Mouse (Mus musculus) heart, embryonic 13.5 days (tissue): ENCODE data around the gene Map7d1. TPM values are rescaled to one million over a fixed set of nuclear protein-coding genes. Genes with fewer than 3 reads are reported as not detected.

Source experiments
- ATAC-seq: fragments of 200-750 bp; cut with Nextera tagmentation; 2 replicates; pipeline ENCODE4 v1.8.0; 2017; ENCODE audit warnings: moderate TSS enrichment; ENCODE audit not compliant: insufficient number of reproducible peaks, low FRiP score, low TSS enrichment; ENCODE audit errors: extremely low read depth
- H3K27ac ChIP-seq: fragments of 300-500 bp; sonication (generic); replicated peaks from 2 replicates; pipeline ENCODE4 v1.5.1; 2015; ENCODE audit warnings: moderate library complexity, mild to moderate bottlenecking, inconsistent platforms
- H3K27me3 ChIP-seq: fragments of 300-500 bp; sonication (generic); replicated peaks from 2 replicates; pipeline ENCODE4 v1.6.1; 2015; ENCODE audit warnings: mild to moderate bottlenecking, inconsistent platforms
- H3K36me3 ChIP-seq: fragments of 300-500 bp; sonication (generic); 2 replicates; pipeline ENCODE4 v1.6.1; 2015; ENCODE audit warnings: mild to moderate bottlenecking, inconsistent platforms
- H3K4me1 ChIP-seq: fragments of 300-500 bp; sonication (generic); 2 replicates; pipeline ENCODE4 v1.6.1; 2015; ENCODE audit warnings: inconsistent platforms
- H3K4me2 ChIP-seq: fragments of 300-500 bp; sonication (generic); 2 replicates; pipeline ENCODE4 v1.6.1; 2015; ENCODE audit warnings: inconsistent platforms, mild to moderate bottlenecking, moderate library complexity
- H3K4me3 ChIP-seq: fragments of 300-500 bp; sonication (generic); 2 replicates; pipeline ENCODE4 v1.5.1; 2015; ENCODE audit warnings: moderate library complexity, mild to moderate bottlenecking, inconsistent platforms
- H3K9ac ChIP-seq: fragments of 300-500 bp; sonication (generic); 2 replicates; pipeline ENCODE4 v1.6.1; 2015; ENCODE audit warnings: inconsistent platforms, mild to moderate bottlenecking, moderate library complexity
- H3K9me3 ChIP-seq: fragments of 300-500 bp; sonication (generic); 2 replicates; pipeline ENCODE4 v1.6.1; 2016; ENCODE audit warnings: inconsistent platforms
- WGBS: fragments of 180-500 bp; shearing (Covaris S2); methylation state at CpG from one replicate; pipeline ENCODE4 v1.1.7; 2015; ENCODE audit warnings: mixed read lengths; 5-methylcytosine and 5-hydroxymethylcytosine counted together
- polyA plus RNA-seq: library from polyadenylated mRNA; unstranded; fragments of >200 nt; fragmentation: Nextera tagmentation; extraction: Ambion mirVana; gene quantifications from 2 replicates; pipeline ENCODE4 v1.2.1, GENCODE M21; 2015

Gene Map7d1
- polyA plus RNA-seq, 1 experiment from 2014 or later: 36.7 TPM

DNA sequence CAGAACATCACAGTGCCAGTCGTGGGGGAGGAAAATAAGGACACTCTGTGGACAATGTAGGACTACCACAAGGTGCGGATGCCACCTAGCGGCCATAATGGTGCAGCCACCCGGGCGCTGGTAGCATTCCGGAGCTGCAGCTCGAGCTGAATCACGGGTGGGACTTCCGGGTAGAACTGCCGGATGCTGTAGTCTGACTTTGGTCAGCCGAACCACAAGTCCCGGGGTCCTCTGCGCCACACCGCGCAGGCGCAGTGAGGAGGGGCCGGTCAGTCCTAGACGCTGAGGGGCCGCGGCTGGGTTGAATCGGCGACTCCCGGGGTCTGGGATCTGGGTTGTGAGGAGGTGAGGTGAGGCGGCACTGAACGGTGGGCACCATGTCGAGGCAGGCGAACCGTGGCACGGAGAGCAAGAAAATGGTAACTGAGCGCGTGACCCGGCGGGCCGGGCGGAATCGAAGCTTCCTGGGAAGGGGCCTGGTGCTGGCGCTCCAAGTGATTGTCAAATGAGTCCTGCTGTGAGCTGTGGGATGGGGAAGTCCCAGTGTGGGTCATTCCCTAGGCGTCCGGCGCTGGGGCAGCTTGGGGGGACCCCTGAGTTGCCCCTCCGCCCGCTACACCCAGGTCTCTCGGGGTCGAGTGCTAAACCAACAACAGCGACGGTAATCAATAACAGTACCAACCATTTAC is 6.1 kb upstream of the Map7d1 start, which contains the start of gene Trappc3:
Gene Trappc3, plus strand, starts transcription at position 207 of the 689 bp plus-strand sequence.
- ATAC-seq: peak; percentile 81
- peak within 1 kb of the TSS; percentile 96 for H3K9ac ChIP-seq
- peak within 1 kb of the TSS; percentile 89 for H3K4me3 ChIP-seq
- WGBS: under 1% methylated on average over 46 of the region's 46 CpGs
- H3K4me2 ChIP-seq: peak within 1 kb of the TSS; percentile 93
- H3K36me3 ChIP-seq: 0 out of 2 replicates have a peak, but pooled peaks cover 8% of the 10 kb centered on the region
- peaks cover 57% of the 10 kb centered on the region for H3K4me1 ChIP-seq
- no peaks in the 10 kb centered on the region for H3K9me3 ChIP-seq
- peak within 1 kb of the TSS; percentile 95 for H3K27ac ChIP-seq
- no peaks in the 10 kb centered on the region for H3K27me3 ChIP-seq

- peak overlapping the region; percentile 93 for H3K4me2 ChIP-seq
- 0 out of 2 replicates have a peak, but pooled peaks cover 8% of the 10 kb centered on the region for H3K36me3 ChIP-seq
- H3K4me1 ChIP-seq: peaks cover 61% of the 10 kb centered on the region
- H3K27me3 ChIP-seq: no peaks in the 10 kb centered on the region
- H3K9me3 ChIP-seq: no peaks in the 10 kb centered on the region
- ATAC-seq: no peak
- H3K4me3 ChIP-seq: peak overlapping the region; percentile 89; the same call in 1 of the 2 replicates
- WGBS: 48% methylated on average over 7 of the region's 7 CpGs
- H3K9ac ChIP-seq: peak overlapping the region; percentile 69
- H3K27ac ChIP-seq: peak overlapping the region; percentile 95
These were observed 5.5 kb upstream of the Map7d1 start for GRCm38 (mm10) chr4:126261675-126262074.

DNA sequence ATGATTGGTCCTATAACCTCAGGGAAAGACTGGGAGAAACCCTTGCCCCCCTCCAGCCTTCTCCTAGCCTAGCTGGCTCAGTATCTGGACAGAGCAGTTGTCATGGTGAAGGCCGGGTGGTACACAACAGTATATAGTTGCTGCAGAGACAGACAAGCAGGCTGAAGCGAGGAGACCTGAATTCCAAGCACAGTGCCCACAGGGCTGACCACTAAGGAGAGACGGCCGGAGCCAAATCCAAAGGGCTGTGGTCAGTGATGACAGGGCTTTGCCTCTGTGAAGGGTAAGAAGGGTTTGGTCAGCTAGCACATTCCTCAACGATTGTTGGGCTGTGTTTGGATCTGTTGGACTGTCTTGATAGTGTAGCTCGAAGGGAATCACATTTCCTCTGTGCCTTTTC is 5.1 kb upstream of the Map7d1 start:
- Histone ChIP-seq H3K9ac (peak overlapping the region; percentile 69), H3K4me2 (peak overlapping the region; percentile 93), H3K9me3 (no peaks in the 10 kb centered on the region), H3K36me3 (0 out of 2 replicates have a peak, but pooled peaks cover 8% of the 10 kb centered on the region), H3K27ac (peak overlapping the region; percentile 95), H3K27me3 (no peaks in the 10 kb centered on the region), H3K4me1 (peaks cover 61% of the 10 kb centered on the region), H3K4me3 (0 out of 2 replicates have a peak overlapping the region, but pooled peaks have one; percentile 8)
- ATAC-seq: no peak
- WGBS: 49% methylated on average over 6 of the region's 6 CpGs

GRCm38 (mm10) chr4:126260520-126261201 is 4.5 kb upstream of the Map7d1 start:
- peak; percentile 22; the same call in 1 of the 2 replicates for ATAC-seq

DNA sequence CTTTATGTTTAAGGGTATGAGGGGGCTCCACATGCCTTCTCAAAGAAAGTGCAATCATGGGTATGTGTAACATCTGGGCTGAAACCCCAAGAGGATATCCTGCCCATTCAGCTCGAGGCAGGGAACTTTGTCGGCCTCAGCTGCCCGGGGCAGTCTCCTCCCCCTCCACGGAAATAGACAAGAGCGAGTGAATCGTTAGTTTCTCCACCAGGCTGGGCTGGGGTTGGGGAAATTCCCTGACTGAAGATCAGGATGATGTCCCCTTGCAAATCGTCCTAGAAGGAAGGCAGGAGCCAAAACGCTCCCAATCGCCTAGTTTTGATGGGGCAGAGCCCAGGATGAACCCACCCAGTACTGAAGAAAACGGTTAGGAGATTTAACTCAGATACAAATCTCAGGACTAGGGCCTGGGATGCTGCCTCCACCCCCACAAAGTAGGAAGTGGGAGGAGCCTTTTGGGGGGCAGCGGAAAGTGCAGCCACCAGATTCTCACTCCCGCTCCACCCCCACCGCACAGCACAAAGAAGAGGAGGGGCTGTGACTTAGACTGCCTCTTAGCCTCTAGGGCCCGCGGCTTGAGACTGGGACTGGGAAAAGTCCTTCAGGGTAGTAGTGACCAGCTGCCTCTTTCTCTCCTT is 3.5 kb upstream of the Map7d1 start:
- no peaks in the 10 kb centered on the region for H3K27me3 ChIP-seq
- H3K4me3 ChIP-seq: peak overlapping the region; percentile 28
- peak overlapping the region; percentile 69 for H3K9ac ChIP-seq
- peak overlapping the region; percentile 95 for H3K27ac ChIP-seq
- H3K4me1 ChIP-seq: peaks cover 65% of the 10 kb centered on the region
- H3K9me3 ChIP-seq: no peaks in the 10 kb centered on the region
- peak overlapping the region; percentile 93 for H3K4me2 ChIP-seq
- WGBS: under 1% methylated on average over 15 of the region's 15 CpGs
- no peak for ATAC-seq
- H3K36me3 ChIP-seq: 0 out of 2 replicates have a peak, but pooled peaks cover 2% of the 10 kb centered on the region

More at GRCm38 (mm10) chr4:126260520-126261201, 4.5 kb upstream of the Map7d1 start:
- H3K4me3 ChIP-seq: peak overlapping the region; percentile 28
- H3K9me3 ChIP-seq: no peaks in the 10 kb centered on the region
- no peaks in the 10 kb centered on the region for H3K27me3 ChIP-seq
- H3K9ac ChIP-seq: peak overlapping the region; percentile 69
- H3K27ac ChIP-seq: peak overlapping the region; percentile 95
- 5% methylated on average over 10 of the region's 10 CpGs for WGBS
- H3K36me3 ChIP-seq: 0 out of 2 replicates have a peak, but pooled peaks cover 8% of the 10 kb centered on the region
- peaks cover 61% of the 10 kb centered on the region for H3K4me1 ChIP-seq
- peak overlapping the region; percentile 93 for H3K4me2 ChIP-seq

GRCm38 (mm10) chr4:126259063-126259462 is 2.9 kb upstream of the Map7d1 start:
- WGBS: 25% methylated on average over 3 of the region's 3 CpGs
- no peak for ATAC-seq
- H3K36me3 ChIP-seq: 0 out of 2 replicates have a peak, but pooled peaks cover 2% of the 10 kb centered on the region
- H3K4me3 ChIP-seq: no peak overlapping the region
- no peaks in the 10 kb centered on the region for H3K9me3 ChIP-seq
- H3K27ac ChIP-seq: peak overlapping the region; percentile 95
- H3K4me1 ChIP-seq: peaks cover 71% of the 10 kb centered on the region
- peak overlapping the region; percentile 93 for H3K4me2 ChIP-seq
- no peaks in the 10 kb centered on the region for H3K27me3 ChIP-seq
- peak overlapping the region; percentile 69 for H3K9ac ChIP-seq

DNA sequence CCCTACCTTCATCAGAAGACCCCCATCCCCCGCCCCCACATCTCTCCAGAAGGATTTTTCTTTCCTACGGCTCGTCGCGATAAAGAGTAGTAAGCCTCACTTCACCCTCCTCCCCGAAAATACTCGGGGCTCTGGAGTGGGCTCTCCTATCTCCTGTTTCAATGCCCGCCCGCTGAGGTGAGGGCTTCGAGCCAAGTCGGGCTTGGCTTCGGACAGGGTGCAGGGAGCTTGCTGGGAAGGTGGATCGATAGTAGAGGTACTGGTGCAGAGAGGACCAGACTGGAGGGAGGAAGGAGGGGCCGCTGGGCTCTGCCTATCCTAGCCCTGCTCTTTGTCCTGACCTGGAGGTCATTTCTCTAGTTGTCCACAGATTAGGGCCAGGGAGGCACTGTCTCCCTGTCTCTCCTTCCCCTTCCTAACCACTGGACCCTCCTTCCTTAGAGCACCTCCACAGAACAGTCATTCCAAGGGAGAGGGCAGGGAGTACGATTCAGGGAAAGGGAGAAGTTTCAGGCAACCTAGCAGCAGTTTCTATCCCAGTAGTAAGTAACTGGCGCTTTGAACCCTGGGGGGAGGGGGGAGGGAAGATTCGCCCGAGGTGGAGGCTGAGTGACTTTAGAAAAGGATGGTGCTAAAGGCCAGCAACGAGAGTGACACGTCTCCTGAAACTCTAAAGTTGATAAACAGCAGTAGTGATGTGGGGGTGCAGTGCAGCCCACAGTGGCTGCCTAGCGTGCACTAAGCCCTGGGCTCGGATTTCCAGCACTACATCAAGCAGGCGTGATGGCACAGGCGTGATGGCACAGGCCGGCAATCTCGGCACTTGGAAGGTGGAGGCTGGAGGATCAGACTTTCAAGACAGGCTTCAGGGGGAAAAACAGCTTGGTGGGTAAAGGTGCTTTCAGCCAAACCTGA is 1.1 kb upstream of the Map7d1 start:
- Histone ChIP-seq H3K9me3 (no peaks in the 10 kb centered on the region), H3K36me3 (no peaks in the 10 kb centered on the region), H3K4me2 (peak overlapping the region; percentile 98), H3K4me1 (peaks cover 77% of the 10 kb centered on the region), H3K27ac (peak overlapping the region; percentile 96), H3K9ac (peak overlapping the region; percentile 100), H3K27me3 (no peaks in the 10 kb centered on the region), H3K4me3 (peak overlapping the region; percentile 99)
- ATAC-seq: no peak
- 5% methylated on average over 26 of the region's 26 CpGs for WGBS

DNA sequence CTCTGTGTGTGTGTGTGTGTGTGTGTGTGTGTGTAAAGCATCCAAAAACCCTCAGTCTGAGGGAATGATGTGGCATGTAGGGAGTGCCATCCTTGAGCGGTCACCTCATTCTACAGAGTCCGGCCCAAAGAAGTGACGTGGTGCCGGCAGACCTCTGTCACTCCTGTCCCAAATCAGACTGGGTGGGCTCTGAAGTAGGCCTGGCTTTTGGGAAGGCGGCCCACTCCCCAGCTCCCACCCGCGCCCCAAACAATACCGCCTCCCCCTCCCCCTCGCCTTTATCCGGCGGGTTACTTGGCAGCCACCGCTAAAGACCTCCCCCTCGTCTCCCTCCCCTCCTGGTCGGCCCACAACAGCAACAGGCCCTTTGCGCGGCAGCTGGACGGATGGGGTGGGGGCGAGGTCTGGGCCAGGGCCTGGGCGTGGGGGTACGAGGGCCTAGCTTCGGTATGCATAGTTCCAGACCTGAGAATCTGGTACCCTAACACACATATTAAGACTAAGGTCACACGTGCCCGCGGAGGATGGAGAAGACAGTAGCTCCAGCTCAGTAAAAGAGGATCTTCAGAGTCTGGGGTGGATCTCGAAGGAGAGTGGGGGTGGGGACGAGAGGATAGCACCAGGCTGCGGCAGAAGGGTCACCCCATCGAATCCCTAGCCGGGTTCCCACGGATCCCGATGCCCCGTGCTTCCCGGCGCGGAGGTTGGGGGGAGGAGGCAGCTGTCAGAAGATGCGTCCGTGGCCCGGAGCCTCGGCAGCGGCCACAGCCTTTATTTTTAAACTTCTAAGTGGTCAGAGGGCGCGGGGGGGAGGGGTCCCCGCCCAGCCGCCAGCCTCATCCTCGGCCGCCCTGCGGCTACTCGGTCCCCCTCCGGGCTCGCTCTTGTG is 786 bp downstream of the Map7d1 start:
- peak overlapping the region; percentile 98 for H3K4me2 ChIP-seq
- H3K27me3 ChIP-seq: no peaks in the 10 kb centered on the region
- peaks cover 5% of the 10 kb centered on the region; the same call in 1 of the 2 replicates for H3K36me3 ChIP-seq
- ATAC-seq: no peak
- peak overlapping the region; percentile 100 for H3K9ac ChIP-seq
- peaks cover 80% of the 10 kb centered on the region for H3K4me1 ChIP-seq
- peak overlapping the region; percentile 99 for H3K4me3 ChIP-seq
- H3K27ac ChIP-seq: peak overlapping the region; percentile 96
- under 1% methylated on average over 50 of the region's 50 CpGs for WGBS
- H3K9me3 ChIP-seq: no peaks in the 10 kb centered on the region

- Histone ChIP-seq H3K4me2 (peak overlapping the region; percentile 98), H3K27ac (peak overlapping the region; percentile 96), H3K27me3 (no peaks in the 10 kb centered on the region), H3K9me3 (no peaks in the 10 kb centered on the region), H3K4me3 (peak overlapping the region; percentile 99), H3K4me1 (peaks cover 79% of the 10 kb centered on the region), H3K36me3 (peaks cover 6% of the 10 kb centered on the region; the same call in 1 of the 2 replicates), H3K9ac (peak overlapping the region; percentile 100)
- 15% methylated on average over 9 of the region's 9 CpGs for WGBS
- no peak for ATAC-seq
These were observed 1.6 kb downstream of the Map7d1 start for GRCm38 (mm10) chr4:126254315-126255112.
